Mouse (Mus musculus) heart, embryonic 11.5 days (tissue): ENCODE data around the gene St14. TPM values are rescaled to one million over a fixed set of nuclear protein-coding genes. Genes with fewer than 3 reads are reported as not detected.
A peak's percentile ranks its signal among the peaks of the same experiment; 100 is the strongest.

Experiments
- ATAC-seq: fragments of 200-750 bp; cut with Nextera tagmentation; replicated peaks from 2 replicates; pipeline ENCODE4 v1.8.0; 2017; ENCODE audit warnings: moderate library complexity; ENCODE audit not compliant: insufficient number of reproducible peaks, low FRiP score, low TSS enrichment
- H3K27ac ChIP-seq: fragments of 300-500 bp; sonication (generic); 2 replicates; pipeline ENCODE4 v1.5.1; 2014; ENCODE audit warnings: mild to moderate bottlenecking, low read depth, low read length
- H3K27me3 ChIP-seq: fragments of 300-500 bp; sonication (generic); 2 replicates; pipeline ENCODE4 v1.6.1; 2014; ENCODE audit warnings: mild to moderate bottlenecking, low read length, mixed read lengths; ENCODE audit not compliant: control insufficient read depth, insufficient read depth
- H3K36me3 ChIP-seq: fragments of 300-500 bp; sonication (generic); 2 replicates; pipeline ENCODE4 v1.6.1; 2014; ENCODE audit warnings: mild to moderate bottlenecking, low read length, moderate library complexity, mixed read lengths; ENCODE audit not compliant: control insufficient read depth, insufficient read depth
- H3K4me1 ChIP-seq: fragments of 300-500 bp; sonication (generic); 2 replicates; pipeline ENCODE4 v1.6.1; 2014; ENCODE audit warnings: low read length; ENCODE audit not compliant: control insufficient read depth, insufficient read depth
- H3K4me2 ChIP-seq: fragments of 300-500 bp; sonication (generic); 2 replicates; pipeline ENCODE4 v1.6.1; 2014; ENCODE audit warnings: mild to moderate bottlenecking, moderate library complexity
- H3K4me3 ChIP-seq: fragments of 300-500 bp; sonication (generic); 2 replicates; pipeline ENCODE4 v1.5.1; 2014; ENCODE audit warnings: low read depth, low read length
- H3K9ac ChIP-seq: fragments of 300-500 bp; sonication (generic); 2 replicates; pipeline ENCODE4 v1.6.1; 2014; ENCODE audit warnings: mild to moderate bottlenecking, low read depth, low read length, moderate library complexity
- H3K9me3 ChIP-seq: fragments of 300-500 bp; sonication (generic); replicated peaks from 2 replicates; pipeline ENCODE4 v1.6.1; 2016; ENCODE audit warnings: low read length; ENCODE audit not compliant: control insufficient read depth
- WGBS: fragments of 180-500 bp; shearing (Covaris S2); extraction: QIAGEN DNeasy Blood & Tissue Kit; methylation state at CpG from one replicate; pipeline ENCODE4 v1.1.7; 2014; ENCODE audit not compliant: insufficient replicate concordance; 5-methylcytosine and 5-hydroxymethylcytosine counted together
- polyA plus RNA-seq: library from polyadenylated mRNA; unstranded; fragments of >200 nt; fragmentation: Nextera tagmentation; extraction: Ambion mirVana; gene quantifications from 2 replicates; pipeline ENCODE4 v1.2.1, GENCODE M21; 2014

The St14 gene
- polyA plus RNA-seq, 1 experiment from 2014 or later: 0.63 TPM

DNA sequence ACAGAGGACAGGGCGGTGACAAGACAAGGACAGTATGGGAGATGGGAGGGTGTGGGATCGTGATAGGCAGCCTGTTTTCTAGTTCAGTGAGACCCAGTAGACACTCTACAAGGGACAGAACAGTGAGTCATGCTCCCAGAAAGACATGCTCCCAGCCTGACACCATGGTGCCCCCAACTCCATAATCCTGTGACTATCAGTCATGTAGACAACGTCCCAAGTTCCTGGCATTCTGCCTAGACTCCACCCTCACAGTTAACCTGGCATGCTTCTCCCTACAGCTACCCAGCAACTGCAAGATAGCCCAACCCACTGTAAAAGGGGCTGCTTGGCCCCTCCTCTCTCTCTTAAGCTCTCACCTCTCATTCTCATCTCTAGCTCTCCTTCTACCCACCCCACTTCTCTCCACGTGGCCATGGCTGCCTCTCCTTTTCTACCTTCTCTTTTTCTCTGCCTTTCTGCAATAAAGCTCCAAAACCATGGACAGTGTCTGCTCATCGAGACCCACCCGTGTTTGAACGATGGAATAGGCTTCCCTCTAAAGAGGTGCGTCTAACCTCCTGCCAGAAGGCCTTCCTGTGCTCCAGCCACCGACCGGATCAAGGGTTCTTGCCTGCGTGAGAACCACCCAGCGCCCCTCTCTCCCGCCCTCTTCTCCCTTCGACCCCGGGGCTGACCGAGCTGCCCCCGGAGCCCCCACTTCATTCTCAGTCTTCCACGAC lies 39.4 kb downstream of the St14 start:
- Histone ChIP-seq H3K4me3 (no peak overlapping the region), H3K4me1 (peaks cover 6% of the 10 kb centered on the region; the same call in 1 of the 2 replicates), H3K27ac (no peak overlapping the region), H3K27me3 (peaks cover under 1% of the 10 kb centered on the region; the same call in 1 of the 2 replicates), H3K36me3 (no peaks in the 10 kb centered on the region), H3K4me2 (no peak overlapping the region), H3K9ac (no peak overlapping the region), H3K9me3 (no peaks in the 10 kb centered on the region)
- 84% methylated on average over 18 of the region's 18 CpGs for WGBS
- no peak for ATAC-seq

GRCm38 (mm10) chr9:31091162-31091581 lies 40.5 kb downstream of the St14 start:
- no peaks in the 10 kb centered on the region for H3K36me3 ChIP-seq
- no peak for ATAC-seq
- no peak overlapping the region for H3K4me3 ChIP-seq
- peaks cover 2% of the 10 kb centered on the region; the same call in 1 of the 2 replicates for H3K27me3 ChIP-seq
- H3K4me1 ChIP-seq: no peaks in the 10 kb centered on the region
- H3K9me3 ChIP-seq: no peaks in the 10 kb centered on the region
- H3K4me2 ChIP-seq: no peak overlapping the region
- no peak overlapping the region for H3K27ac ChIP-seq
- H3K9ac ChIP-seq: no peak overlapping the region
- WGBS: 90% methylated on average over 10 of the region's 10 CpGs

DNA sequence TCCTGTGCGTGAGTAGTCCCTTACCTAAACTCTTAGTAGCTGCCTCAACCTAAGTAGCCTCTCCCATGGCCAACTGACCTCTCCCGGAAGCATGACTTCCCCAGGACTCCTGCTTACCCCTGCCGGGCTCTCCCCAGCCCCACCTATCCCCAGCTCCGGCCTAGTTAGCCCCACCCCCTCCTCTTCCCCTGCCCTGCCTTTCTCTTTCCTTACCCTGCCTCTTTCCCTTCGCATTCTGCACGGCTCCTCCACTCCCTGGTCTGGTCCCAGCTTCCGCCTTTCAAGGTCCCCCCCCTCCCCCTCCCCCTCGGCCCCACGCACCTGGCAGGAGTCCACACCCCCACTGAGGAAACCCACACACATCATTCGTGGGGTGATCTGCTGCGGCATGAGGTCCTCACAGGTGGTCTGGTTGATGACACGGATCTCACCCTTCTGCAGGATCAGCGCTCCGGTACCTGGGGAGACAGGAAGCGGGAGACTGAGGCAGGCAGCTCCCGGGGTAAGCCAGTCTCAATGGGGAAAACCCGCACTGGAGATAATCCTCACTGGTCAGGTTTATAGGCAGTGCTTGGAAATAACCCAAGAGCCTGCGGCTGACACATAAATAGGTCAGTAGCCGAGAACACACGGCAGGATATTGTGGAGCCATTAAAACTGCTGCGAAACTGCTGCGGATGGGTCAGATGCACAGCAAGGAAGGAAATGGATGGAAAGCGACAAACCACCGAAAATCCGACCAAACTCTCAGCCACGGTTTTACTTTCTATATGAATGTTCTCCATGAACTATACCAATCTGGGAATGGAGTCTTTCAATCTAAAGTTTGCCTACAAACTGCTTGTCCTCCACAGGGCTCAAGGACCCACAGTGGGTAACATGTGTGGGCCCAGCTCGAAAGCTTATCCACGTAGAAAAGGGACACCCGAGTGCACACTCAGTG lies 41.3 kb downstream of the St14 start:
- no peaks in the 10 kb centered on the region for H3K36me3 ChIP-seq
- no peaks in the 10 kb centered on the region for H3K4me1 ChIP-seq
- no peaks in the 10 kb centered on the region for H3K9me3 ChIP-seq
- no peak overlapping the region for H3K9ac ChIP-seq
- no peak overlapping the region for H3K4me3 ChIP-seq
- 0 out of 2 replicates have a peak, but pooled peaks have one; percentile 20 for ATAC-seq
- H3K27me3 ChIP-seq: peaks cover 2% of the 10 kb centered on the region; the same call in 1 of the 2 replicates
- WGBS: 73% methylated on average over 29 of the region's 29 CpGs
- no peak overlapping the region for H3K27ac ChIP-seq
- H3K4me2 ChIP-seq: no peak overlapping the region

GRCm38 (mm10) chr9:31089541-31089940 lies 42.1 kb downstream of the St14 start:
- Histone ChIP-seq H3K4me2 (no peak overlapping the region), H3K9ac (no peak overlapping the region), H3K27me3 (peaks cover 2% of the 10 kb centered on the region; the same call in 1 of the 2 replicates), H3K27ac (no peak overlapping the region), H3K9me3 (no peaks in the 10 kb centered on the region), H3K4me1 (no peaks in the 10 kb centered on the region), H3K36me3 (no peaks in the 10 kb centered on the region), H3K4me3 (no peak overlapping the region)
- WGBS: 73% methylated on average over 9 of the region's 9 CpGs
- no peak for ATAC-seq

- ATAC-seq: no peak
These were observed 42.8 kb downstream of the St14 start for GRCm38 (mm10) chr9:31088883-31089282.

DNA sequence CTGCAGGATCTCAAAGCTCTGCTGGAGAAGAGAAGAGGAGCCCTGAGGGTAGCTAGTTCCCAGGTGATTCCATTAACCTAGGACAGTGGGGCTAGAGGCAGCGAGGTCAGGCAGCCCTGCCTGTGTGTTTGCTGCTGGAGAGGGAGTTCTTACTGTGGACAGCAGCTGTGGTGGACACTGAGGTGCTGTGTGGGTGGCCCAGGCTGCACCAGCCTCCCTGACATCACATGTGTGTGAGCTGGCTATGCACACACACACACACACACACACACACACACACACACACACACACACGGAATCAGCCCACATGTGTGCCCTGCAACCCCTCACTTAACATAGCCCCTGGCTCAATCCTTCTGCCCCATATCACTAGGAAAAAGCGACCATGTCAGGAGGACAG lies 43.5 kb downstream of the St14 start:
- no peaks in the 10 kb centered on the region for H3K9me3 ChIP-seq
- no peaks in the 10 kb centered on the region for H3K36me3 ChIP-seq
- H3K27me3 ChIP-seq: peaks cover 11% of the 10 kb centered on the region
- H3K4me2 ChIP-seq: no peak overlapping the region
- no peaks in the 10 kb centered on the region for H3K4me1 ChIP-seq
- no peak overlapping the region for H3K27ac ChIP-seq
- no peak overlapping the region for H3K4me3 ChIP-seq
- no peak for ATAC-seq
- no peak overlapping the region for H3K9ac ChIP-seq
- WGBS: 48% methylated on average over 3 of the region's 3 CpGs

More at GRCm38 (mm10) chr9:31088883-31089282, 42.8 kb downstream of the St14 start:
- Histone ChIP-seq H3K4me3 (no peak overlapping the region), H3K27ac (no peak overlapping the region), H3K4me1 (no peaks in the 10 kb centered on the region), H3K36me3 (no peaks in the 10 kb centered on the region), H3K4me2 (no peak overlapping the region), H3K27me3 (peaks cover 3% of the 10 kb centered on the region; the same call in 1 of the 2 replicates), H3K9me3 (no peaks in the 10 kb centered on the region), H3K9ac (no peak overlapping the region)
- WGBS: 78% methylated on average over 4 of the region's 4 CpGs

DNA sequence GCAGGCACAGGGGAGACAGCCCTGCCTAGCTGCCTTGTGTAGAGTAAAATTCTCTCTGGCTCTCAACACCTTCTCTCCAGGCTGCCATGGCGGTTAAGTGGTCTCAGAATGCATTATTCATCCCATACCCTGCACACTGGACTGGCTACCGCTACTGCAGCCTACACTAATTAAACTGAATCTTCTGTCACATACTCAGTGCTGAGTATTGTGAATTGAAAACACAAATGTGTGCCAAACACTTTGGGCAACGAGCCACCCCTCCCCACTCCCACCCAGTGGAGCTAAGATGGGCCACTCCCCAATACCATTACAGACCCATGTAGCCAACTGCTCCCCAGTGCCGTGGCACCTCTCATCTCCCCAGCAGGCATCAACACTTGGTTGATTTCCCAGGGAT lies 44.2 kb downstream of the St14 start:
- WGBS: 61% methylated on average over 4 of the region's 4 CpGs
- H3K27ac ChIP-seq: no peak overlapping the region
- H3K27me3 ChIP-seq: peaks cover 15% of the 10 kb centered on the region
- H3K4me3 ChIP-seq: no peak overlapping the region
- H3K4me2 ChIP-seq: no peak overlapping the region
- no peak for ATAC-seq
- no peaks in the 10 kb centered on the region for H3K9me3 ChIP-seq
- H3K9ac ChIP-seq: no peak overlapping the region
- H3K4me1 ChIP-seq: no peaks in the 10 kb centered on the region
- H3K36me3 ChIP-seq: no peaks in the 10 kb centered on the region

- no peaks in the 10 kb centered on the region for H3K4me1 ChIP-seq
- H3K36me3 ChIP-seq: no peaks in the 10 kb centered on the region
- no peak overlapping the region for H3K4me2 ChIP-seq
- no peak overlapping the region for H3K27ac ChIP-seq
- 77% methylated on average over 7 of the region's 7 CpGs for WGBS
- H3K27me3 ChIP-seq: peaks cover 15% of the 10 kb centered on the region
- no peak overlapping the region for H3K9ac ChIP-seq
- H3K4me3 ChIP-seq: no peak overlapping the region
- no peaks in the 10 kb centered on the region for H3K9me3 ChIP-seq
- no peak for ATAC-seq
These were observed 44.9 kb downstream of the St14 start for GRCm38 (mm10) chr9:31086754-31087145.
